Mouse (Mus musculus) lung, adult 2 months (tissue): ENCODE results near the gene Gabra5.

Experiments
- CTCF ChIP-seq: fragments of 200-500 bp; IDR thresholded peaks from 2 replicates; pipeline ENCODE4 v1.5.1; 2011; ENCODE audit warnings: mild to moderate bottlenecking, low read length, control low read depth; ENCODE audit not compliant: insufficient read depth
- POLR2A ChIP-seq: fragments of 200-500 bp; IDR thresholded peaks from 2 replicates; pipeline ENCODE4 v1.6.1; 2011; ENCODE audit warnings: low read depth, mild to moderate bottlenecking, control low read depth, low read length, borderline replicate concordance; ENCODE audit errors: extremely low read depth

- TF ChIP-seq CTCF (no peak), POLR2A (no peak)
Measured at GRCm38 (mm10) chr7:57363812-57364211, 146.0 kb downstream of the Gabra5 start.
